Mouse (Mus musculus) ES-E14 (cell line): Measurements from ENCODE around the gene Nek2.

ENCODE experiments used
- CHD2 ChIP-seq: IDR thresholded peaks from 2 replicates; pipeline ENCODE4 v1.6.1; 2014; ENCODE audit warnings: mild to moderate bottlenecking, low read depth, low read length, inconsistent platforms
- ZC3H11A ChIP-seq: IDR thresholded peaks from 2 replicates; pipeline ENCODE4 v1.6.1; 2012; ENCODE audit warnings: low read depth, mild to moderate bottlenecking, inconsistent platforms, low read length, borderline replicate concordance

DNA sequence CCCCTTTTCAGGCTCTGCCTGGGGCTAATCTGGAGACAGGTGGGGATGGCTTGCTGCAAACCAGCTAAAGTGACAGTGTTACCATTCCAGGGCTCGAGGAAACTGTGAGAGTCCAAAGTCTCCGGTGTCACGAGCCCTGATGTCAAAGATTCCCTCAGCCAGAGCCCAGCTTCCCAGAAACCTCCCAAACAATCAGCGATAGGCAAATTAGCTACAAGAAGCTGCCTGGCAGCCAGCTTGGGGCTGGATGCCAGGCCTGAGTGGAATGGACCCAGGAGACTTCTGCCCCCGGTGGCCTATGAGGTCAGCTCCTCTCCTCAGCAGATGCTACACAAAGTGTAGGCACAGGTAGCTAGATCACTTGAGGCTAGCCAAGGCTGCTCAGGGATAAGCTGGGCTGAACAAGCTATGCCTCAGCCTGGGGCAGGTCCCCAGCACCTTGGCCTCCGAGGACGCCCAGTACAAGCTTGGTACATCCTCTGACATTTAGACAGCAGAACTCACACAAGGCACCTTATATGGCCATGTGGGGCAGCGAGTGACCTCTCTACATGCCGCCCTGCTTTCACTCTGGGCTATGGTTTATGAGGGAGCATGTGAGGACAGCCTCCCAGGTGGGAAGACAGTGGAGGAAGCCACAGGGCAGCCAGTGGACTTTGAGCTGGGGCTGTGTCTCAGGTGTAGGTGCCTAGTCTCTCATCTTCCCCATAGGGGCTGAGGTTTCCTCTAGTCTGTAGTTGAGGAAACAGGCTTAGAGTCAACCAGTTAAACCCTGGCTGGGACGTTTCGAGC, 19.7 kb downstream of the Nek2 start:
- no peak for TF ChIP-seq CHD2
- no peak for TF ChIP-seq ZC3H11A
